Mouse (Mus musculus) testis, postnatal 10 days (tissue): Measurements from ENCODE around the gene Fut11.
A peak's percentile ranks its signal among the peaks of the same experiment; 100 is the strongest.

Experiments
- DNase-seq: peaks from one replicate; pipeline ENCODE4 v3.0.0; 2021; ENCODE audit warnings: low spot score

The Fut11 gene

DNA sequence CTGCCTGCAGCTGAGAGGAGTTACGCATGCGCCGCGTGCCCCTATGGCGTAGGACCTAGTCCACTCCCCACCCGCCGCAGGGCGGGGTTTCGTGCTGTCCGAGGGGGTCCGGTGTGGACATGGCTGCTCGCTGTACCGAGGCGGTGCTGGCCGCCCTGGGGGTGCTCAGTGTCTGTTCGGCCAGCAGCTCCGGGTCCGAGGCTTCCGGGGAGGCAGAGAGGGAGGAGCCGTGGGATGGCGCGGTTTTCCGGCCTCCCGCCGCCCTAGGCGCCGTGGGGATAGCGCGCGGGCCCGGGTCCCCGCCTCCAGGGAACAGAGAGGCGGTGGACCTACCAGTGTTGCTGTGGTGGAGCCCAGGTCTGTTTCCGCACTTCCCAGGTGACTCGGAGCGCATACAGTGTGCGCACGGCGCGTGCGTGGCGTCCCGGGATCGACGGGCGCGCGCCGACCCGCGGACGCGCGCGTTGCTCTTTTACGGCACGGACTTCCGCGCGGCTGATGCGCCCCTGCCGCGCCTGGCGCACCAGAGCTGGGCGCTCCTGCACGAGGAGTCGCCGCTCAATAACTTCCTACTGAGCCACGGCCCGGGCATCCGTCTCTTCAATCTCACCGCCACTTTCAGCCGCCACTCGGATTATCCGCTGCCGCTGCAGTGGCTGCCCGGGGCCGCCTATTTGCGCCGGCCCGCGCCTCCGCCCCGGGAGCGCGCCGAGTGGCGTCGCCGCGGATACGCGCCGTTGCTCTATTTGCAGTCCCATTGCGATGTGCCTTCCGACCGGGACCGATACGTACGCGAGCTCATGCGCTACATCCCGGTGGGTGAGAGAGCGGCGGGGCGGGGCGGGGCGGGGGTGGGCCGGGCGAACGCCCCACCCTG, at the start of gene Fut11:
Fut11 (plus strand) TSS at position 85 of the 877 bp plus-strand sequence.
- peak; percentile 93 for DNase-seq

DNA sequence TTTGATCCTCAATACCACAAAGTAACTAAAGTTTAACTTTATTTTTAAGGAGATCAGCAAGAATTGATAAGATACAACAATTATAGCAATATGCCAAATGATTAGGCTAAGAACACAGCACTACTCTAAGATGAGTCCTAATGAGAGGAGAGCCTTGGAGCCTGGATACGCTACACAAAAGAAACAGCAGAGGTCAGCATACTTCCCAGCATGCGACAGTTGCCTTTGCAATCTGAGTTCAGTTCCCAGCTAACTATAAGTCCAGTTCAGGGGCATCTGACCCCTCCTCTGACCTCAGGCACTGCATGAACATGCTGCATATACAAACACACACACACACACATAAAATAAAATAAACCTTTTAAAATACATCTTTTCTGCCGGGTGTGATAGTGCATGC, 49.2 kb upstream of the Fut11 start:
- no peak for DNase-seq

- no peak for DNase-seq
These were observed 48.4 kb upstream of the Fut11 start for GRCm38 (mm10) chr14:20646381-20646780.

- DNase-seq, result peak; percentile 57
These were observed 43.8 kb upstream of the Fut11 start for GRCm38 (mm10) chr14:20651000-20651399.

- DNase-seq, result no peak
These were observed 43.0 kb upstream of the Fut11 start for GRCm38 (mm10) chr14:20651722-20652256.

- no peak for DNase-seq
These were observed 39.9 kb upstream of the Fut11 start for GRCm38 (mm10) chr14:20654690-20655421.

DNA sequence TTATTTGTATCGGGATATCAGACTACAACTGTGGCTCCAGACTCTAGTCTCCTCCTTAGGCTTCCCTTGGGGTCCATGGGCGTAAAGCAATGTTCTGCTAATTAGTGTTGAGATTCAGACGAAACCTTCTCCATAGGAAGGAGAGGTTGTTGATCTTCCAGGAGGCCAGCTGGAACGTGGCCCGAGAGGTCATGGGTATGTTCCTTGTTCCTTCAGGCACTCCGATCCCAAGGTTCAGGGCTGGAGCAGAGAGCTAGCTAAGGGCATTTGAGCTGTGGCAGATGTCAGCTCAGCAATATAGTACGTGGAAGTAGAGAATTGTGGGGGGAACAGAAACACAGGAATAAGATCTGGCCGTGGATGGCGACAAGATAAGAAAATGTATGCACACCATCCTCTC, 39.0 kb upstream of the Fut11 start:
- peak; percentile 79 for DNase-seq

- no peak for DNase-seq
These were observed 38.4 kb upstream of the Fut11 start, which contains the start of gene Myoz1 for GRCm38 (mm10) chr14:20656361-20656760. Gene Myoz1 (minus strand): TSS chr14:20656540.

DNA sequence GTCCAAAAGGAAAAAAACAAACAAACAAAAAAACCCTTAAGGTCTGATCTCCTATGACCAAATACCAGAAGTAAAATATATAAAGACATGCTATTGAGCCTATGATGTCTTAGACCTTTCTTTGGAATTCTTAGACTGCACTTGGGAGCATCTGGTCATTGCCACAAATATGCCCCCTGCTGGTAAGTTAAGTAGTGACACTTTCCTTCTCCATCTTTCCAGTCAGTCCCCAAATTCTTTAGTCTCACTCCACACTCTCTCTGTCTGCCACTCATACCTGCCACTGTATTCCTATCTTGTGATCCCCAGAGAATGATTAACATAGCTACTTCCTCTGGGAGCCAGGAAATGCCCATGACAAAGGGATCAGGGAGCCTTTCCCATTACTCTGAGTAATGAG, 36.4 kb upstream of the Fut11 start:
- no peak for DNase-seq

DNA sequence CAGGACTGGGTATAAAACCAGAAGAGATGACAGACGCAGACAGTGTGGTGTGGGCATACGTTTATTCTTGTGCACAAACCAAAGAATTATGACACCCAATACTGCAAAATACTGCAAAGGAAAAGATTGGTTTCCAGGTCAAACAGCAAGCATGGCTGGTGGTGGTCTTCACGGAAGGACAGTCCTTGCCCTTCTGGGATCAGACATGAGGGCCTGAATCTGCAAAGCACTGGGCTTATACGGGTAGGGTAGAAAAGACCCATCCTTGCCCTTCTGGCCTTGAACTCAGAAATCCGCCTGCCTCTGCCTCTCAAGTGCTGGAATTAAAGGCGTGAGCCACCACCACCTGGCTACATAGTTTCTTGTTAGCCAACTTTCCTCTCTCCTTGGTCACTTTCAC, 35.9 kb upstream of the Fut11 start:
- no peak for DNase-seq

GRCm38 (mm10) chr14:20659687-20660086, 35.1 kb upstream of the Fut11 start:
- DNase-seq, result no peak

GRCm38 (mm10) chr14:20660827-20661660, 33.7 kb upstream of the Fut11 start:
- peak; percentile 95 for DNase-seq

DNA sequence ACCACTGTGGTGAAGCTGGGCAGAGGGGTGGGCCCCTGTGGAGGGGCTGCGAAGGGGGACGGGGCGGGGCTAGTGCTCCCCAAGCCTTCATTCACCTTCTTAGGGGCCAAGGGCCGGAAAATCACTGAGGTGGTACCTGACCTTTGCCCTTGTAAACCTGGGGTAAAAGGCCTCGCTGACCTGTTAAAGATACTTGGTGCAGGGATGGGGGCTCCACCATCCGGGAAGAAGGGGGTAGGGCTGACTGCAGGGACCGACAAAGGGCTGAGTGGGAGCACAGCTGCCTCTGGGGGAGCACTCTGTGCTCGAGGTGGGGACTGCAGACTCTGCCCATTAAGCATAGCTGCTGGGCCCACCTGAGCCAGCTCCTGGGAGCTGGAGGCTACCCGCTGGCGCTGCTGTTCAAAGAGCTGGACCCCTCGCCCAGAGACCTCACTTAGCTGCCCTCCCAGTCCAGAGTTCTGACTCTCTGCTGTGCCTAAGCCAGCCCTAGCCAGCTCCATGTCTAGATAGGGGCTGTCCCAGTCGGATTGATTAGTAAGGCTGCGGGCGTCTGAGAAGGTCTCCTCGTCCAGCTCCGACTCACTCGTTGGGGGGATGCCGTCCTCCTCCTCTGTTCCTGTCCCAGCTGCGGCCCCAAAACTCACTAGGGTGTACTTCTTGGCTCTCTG, 33.0 kb upstream of the Fut11 start:
- peak; percentile 59 for DNase-seq

- no peak for DNase-seq
These were observed 32.0 kb upstream of the Fut11 start for GRCm38 (mm10) chr14:20662740-20663139.

GRCm38 (mm10) chr14:20663601-20664000, 31.2 kb upstream of the Fut11 start:
- no peak for DNase-seq

DNA sequence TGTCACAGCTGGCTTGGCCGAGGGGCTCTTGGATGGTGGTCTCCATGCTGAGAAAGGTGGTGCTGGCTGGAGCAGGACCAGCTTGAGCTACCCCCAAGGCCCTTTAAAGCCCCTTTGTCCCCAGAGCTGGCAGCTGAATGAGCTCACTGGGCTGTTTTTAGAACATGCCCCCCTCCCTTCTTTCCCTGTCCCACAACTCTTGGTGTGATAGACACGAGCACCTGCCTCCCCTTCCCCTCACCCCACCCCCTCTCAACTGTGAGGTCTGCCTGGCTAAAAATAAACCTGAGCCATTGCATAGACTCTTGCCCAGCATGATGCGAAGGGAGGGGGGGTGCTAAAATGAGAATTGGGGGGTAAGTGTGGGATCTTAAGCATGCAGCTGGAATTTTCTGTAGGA, 30.3 kb upstream of the Fut11 start:
- no peak for DNase-seq

GRCm38 (mm10) chr14:20667469-20667868, 27.3 kb upstream of the Fut11 start:
- DNase-seq, result no peak

DNA sequence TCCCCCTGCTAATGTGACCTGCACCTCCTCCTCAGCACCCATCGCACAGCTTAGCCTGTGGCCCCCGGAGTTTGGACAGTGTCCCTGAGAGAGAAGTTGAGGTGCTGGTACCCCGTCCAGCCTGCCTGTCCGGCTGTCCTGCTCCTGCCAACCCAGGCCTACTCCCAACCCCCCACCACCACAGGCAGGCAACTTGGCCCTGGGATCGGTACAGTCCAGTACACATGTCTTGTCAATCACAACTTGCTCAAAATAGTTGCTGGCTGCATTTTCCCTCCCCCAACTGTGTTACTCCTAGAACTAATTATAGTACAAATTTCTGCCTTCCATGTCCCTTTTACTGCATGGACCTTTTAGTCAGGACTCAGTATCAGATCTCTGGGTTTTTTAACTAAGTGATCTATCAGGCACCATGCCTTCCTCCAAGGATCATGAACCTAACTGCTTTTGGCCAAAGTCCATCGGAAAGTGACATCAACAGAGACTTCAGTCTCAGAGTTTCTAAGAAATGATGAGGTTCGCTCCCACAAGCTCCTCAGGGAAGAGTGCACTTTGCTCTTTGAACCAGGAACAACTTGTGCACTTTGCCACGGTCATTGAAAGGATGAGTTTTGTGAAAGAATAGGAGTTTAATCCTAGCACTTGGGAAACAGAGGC, 26.5 kb upstream of the Fut11 start, which contains the start of gene Synpo2l:
Synpo2l (minus strand) TSS at position 201 of the 657 bp plus-strand sequence.
- no peak for DNase-seq

DNA sequence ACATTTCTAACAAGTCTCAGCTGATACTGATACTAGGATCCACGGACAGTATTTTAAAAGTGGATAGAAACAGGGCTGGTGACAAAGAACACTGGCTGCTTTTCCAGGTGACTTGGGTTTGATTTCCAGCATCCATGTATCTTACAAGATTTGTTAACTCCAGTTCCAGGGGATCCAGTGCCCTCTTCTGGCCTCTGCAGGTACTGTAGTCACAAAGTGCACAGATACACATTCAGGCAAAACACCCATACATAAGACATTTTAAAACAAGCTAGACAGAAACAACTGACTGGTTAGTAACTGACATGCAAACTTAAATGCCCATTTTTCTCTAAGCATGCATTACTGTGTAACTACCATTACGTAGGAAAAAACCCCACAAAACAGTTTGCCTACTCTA, 21.8 kb upstream of the Fut11 start:
- DNase-seq, result peak; percentile 67

DNA sequence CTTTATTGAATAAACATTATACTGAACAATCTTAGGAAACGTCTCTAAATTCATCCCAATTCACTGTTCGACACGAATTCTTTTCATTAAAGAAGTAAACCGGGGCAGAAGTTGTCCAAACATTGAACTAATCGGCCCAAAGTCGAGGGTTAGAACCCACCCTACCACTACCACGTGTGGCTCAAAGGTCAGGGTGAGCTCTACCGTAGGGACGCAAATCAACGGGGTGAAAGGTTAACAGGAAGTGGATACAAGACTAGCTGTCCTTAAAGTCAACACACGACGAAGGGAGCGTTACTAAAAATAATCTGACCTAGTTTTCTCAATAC, 21.1 kb upstream of the Fut11 start:
- DNase-seq, result no peak
